Mouse (Mus musculus) gastrocnemius, postnatal 36 days (tissue): ENCODE measurements at regions not wholly inside any gene's neighbourhood (a gene's known extent, or its start where the extent isn't known, plus 50 kb on each side); places are given as distances from the start of the nearest gene placed in this dataset.
"Not testable (repeated sequence)": the region's sequence is repeated elsewhere in the genome, so short reads cannot be mapped to it uniquely, and the experiment has no call there.

Experiments
- DNase-seq, 2 experiments: peaks; one replicate each; pipeline ENCODE4 v3.0.0; 2022
- intact Hi-C: fragments of 180-260 bp; cut with DNase I; formaldehyde crosslinking; loops from one replicate; pipeline ENCODE4 v1.15.1; 2025

DNA sequence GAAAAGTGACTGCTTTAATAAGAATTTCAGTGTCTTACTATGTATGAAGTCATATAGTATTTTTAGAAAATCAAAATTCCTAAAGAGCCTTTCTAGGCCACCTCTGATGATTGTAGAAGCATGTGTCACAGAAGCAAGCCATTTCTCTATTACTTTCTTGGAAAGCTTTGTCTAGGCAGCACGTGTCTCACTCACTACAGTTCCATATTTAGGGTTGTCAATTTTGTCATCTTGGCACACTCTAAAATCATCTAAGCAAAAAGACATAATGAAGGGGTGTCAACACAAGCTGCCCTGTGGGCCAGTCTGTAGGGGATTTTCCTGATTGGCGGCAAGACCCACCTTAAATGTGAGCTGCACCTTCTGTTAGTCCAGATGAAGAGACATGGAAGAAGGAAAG lies 723.1 kb upstream of the Brinp1 start:
- intact Hi-C loops: no loop called here
- no peak for DNase-seq

DNA sequence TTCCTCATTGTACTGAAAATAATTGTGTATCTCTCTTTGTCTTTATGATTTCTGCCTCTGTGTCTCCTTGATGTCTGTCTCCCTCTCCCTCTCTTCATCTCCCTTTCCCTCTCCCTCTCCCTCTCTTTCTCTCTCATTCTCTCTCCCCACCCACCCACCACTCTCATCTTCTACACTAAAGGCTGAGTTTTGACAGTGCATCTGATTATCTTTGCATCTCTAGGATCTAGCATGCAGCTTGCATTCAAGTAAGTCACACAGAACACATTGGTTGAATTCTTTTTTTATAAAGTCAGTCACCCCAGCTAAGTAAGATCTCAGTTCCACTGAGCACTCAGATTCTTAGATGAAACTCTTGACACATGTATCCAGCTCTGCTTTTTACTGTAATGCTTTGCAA lies 719.3 kb upstream of the Brinp1 start:
- DNase-seq: no peak
- intact Hi-C loops: no loop called here

DNA sequence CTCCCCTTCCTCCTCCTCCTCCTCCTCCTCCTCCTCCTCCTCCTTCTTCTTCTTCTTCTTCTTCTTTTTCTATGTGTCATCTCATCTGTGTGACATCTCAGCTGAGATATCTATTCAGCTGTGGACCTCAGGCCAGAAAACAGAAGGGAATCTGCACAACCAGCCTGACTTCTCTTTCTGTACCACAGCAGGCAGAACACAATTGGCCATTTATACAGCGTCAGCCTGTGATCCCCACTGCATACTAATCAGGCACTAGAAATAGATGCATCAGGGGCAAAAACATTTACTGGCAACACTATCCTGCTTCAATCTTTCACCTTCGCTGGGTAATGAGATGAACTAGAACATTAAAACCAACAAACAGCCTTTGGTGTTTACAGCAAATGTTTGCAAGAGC lies 674.7 kb upstream of the Brinp1 start:
- intact Hi-C loops: no loop called here
- DNase-seq: no peak

DNA sequence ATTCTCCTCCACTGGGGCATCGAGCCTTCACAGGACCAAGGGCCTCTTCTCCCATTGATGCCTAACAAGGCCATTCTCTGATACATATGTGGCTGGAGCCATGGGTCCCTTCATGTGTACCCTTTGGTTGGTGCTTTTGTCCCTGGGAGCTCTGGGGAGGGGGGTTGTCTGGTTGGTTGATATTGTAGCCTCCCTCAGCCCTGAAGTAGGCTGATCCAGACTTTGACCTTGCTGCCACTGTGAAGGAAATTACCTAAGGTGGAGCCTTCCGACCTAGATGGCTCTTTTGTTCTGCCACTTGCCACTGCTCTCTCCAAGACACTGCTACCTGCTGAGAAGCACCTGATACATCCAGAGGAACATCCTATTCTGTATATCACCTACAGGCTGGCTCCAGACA lies 672.2 kb upstream of the Brinp1 start:
- intact Hi-C loops, DNase-seq: not testable (repeated sequence)

DNA sequence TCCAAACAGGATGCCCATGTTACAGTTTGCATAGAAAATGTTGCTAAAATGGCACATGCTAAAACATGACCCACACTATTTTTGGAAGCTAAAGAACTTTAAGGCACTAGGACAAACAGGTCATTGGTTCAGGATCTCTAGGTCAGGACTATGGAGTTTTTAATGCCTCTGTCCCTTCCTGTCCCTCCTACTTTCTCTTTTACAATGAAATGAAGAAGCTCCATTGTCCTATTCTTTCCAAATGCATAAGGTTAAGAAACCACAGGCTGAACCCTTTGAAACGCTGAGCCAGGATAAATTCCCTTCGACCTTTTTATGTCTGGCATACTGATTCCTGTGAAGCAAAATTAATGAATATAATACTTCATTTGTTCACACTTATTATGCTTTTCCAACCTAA lies 671.6 kb upstream of the Brinp1 start:
- intact Hi-C loops: no loop called here
- DNase-seq: no peak

DNA sequence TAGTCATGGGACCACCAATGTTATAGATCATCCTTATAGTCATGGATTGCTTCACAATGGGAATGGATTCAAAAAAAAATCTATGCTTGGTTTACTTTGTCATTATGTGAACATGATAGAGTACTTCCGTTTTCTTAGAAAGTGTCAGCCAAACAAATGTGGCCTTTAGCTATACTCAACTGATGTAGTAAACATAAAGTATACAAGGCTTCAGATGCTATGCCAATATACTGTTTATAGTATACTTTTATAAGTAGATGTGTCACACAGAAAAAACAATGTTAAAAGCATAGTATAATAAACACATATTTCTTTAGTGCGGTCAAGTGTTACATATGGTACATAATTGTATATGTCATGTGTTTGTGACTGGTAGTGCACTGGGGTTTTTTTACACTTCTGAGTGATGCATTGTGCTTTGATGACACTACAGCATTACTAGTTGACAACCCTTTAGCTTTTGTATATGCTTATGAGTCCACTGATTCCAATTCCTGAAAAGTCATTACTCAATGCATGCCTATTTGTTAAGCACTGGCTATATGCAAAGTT lies 666.9 kb upstream of the Brinp1 start:
- intact Hi-C loops: no loop called here
- DNase-seq: no peak

DNA sequence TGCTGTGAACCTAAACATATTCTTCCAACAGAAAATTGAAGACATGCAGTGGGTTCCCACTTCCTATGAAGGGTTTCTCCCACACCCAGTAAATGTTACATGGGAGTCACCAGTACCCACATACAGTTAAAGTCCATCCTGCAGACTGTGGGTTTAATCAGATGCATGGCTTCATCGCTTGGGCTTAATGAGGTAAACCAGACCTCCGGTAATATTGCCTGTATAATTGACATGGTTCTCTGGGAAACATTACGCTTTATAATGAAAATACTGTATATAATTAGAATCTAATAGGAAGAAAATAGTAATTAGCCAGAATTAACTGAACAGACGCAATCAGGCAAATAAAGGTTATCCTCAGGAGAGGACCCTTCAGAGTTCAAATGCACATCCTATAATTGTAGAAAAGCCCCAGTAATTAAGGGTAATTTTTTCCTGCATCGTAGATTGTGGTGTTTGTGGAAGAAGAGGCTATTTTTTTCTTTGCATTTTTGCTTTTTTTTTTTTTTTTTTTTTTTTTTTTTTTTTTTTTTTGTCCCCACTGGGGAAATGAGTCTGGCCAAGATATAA lies 664.0 kb upstream of the Brinp1 start:
- intact Hi-C loops: no loop called here

DNA sequence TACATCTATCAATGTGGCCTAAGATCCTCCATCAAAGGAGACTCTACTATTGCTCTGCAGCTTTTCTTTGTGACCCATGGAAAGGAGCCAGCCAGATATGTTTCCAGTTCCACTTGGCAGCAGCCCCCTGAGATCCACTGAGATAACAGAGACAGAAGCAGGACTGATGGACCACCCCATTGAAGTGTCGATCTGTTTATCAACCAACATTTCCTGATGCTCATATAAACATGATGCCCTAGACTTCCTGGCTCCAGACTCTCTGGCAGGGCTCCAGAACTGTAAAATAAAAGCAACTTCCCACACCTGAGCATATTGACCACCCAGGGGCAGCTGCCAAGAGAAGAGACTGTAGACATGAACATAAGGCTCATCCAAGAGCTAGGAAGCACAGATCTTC lies 660.7 kb upstream of the Brinp1 start:
- intact Hi-C loops: no loop called here

More for the DNA sequence above, 664.0 kb upstream of the Brinp1 start:
- DNase-seq: no peak

DNA sequence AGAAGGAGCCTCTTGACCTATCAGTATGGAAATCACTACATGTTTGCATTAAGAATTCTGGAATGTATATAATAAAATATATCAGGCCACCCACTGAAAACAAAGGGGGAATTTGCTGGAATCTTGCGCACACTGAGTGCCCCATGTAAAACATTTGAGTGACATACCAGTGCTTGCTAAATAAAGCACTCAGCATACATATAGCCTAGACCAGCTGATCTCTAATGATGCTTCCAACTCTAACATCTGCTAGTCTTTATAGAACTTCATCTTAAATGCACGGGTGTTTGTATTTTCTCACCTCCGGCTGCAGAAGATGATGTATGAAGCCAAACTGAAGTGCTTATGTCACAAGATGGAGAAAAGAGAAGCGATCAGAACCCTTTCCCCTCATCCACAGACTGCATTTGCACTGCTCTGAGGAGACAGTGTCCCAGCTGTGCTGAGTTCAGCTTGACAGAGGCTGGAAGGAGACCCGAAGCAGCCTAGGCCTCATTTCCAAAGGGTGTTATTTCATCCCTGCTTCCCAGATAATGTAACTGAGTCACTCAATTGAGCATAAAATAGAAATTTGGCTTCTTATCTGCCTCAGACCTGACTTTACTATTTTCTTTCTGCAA lies 657.6 kb upstream of the Brinp1 start:
- intact Hi-C loops: no loop called here
- DNase-seq: no peak

More for the DNA sequence above, 660.7 kb upstream of the Brinp1 start:
- no peak for DNase-seq

DNA sequence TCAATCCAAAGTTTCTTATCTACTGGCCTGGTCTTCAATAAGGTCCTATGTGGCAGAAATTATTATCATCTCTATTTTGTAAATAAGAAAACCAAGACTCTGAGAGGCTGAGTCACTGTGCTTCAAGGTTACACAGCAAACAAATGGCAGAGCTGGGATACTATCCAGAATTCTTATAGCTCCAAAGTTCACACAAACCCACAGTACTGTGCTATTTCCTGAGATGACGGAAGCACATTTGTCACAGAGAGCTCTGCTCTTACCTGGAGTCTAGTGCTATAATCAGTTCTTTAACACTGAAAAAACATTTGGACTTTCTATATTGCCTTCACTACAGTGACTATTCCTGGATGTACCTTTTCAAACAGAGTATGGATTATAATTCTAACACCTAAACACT lies 654.7 kb upstream of the Brinp1 start:
- intact Hi-C loops: no loop called here
- no peak for DNase-seq

DNA sequence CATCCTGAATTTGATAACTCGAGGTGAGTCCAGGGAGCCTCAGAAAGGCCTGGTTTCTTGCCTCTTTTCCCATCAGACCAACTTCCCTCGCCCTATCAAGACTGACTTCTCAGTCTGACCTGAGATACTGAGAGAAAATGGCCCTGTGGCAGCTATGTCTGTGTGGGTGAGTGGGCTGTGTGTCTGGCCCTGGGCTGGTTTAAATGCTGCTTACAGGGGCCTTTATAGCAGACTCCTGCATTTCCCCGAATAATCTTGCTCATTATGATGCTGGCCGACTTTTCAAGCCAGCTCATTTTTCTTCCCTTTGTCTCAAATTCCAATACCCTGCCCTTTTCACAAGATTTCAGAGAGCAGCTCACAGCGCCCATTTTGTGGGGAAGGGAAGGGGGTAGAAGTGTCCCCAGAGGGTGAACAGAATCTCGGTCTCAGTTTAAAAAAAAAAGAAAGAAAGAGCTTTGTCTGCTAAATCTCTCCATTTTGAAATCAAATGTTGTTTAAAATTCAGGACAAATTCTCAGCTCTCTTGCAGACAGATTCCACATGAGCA lies 642.9 kb upstream of the Brinp1 start:
- intact Hi-C loops: no loop called here
- DNase-seq: no peak

DNA sequence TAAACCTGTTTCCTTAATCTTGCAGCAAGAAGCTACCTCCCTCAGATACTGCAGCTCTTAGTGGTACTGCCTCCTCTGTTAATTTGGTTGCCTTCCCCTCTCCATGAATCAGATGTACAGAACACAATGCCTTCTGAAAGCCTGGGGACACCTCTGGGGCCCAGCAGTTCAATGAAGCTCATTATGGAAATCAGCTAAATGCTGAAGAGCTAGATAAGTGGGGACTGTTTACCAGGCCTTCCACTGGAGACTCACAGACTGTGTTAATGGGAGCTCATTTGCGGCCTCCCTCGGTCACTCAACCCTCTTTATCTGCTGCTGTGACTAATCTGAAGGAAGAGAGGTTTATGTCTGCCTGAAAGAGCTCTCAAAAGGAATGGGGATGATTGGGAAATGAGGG lies 639.8 kb upstream of the Brinp1 start:
- intact Hi-C loops: loop anchor here (5.0 kb wide), 1 partner anchor 258 kb away; no protein-coding TSS in a partner anchor
- DNase-seq: no peak

DNA sequence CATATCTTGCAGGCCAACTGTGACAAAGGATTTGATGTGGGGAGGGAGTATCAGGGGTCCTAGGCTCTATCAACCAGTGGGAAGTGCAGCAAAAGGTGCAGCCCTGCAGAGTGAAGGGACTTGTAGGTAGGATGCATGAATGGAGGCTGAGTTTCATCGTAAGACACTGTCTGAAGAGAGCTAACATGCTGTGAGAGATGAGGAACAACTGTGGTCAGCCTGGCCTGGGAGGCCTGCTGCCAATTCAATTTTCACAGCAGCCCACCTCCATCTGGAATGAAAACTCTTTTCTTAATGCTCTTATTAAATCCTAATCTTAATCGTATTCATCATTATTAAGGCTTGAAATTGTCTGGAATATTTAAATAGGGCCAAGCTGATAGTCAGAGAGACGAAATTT lies 622.1 kb upstream of the Brinp1 start:
- intact Hi-C loops: no loop called here
- DNase-seq: no peak

DNA sequence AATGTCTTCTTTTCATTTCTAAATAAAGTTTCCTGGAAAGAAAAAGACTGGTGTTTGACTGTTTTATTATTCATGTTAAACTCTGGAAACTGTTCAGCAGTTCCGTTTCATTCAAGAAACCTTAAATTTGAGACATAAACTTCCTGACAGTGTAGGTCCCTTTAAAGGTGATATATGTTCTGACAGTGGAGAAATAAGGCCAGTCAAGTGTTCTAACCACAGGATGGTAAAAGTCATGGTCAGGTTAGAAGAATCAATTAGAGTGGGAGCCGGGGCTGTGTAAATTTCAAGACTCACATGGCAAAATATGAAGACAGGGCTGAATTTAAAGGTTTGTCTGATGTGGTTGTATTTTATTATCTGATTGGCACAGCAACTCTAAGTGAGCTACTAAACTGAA lies 593.9 kb upstream of the Brinp1 start:
- no peak for DNase-seq
- intact Hi-C loops: no loop called here

DNA sequence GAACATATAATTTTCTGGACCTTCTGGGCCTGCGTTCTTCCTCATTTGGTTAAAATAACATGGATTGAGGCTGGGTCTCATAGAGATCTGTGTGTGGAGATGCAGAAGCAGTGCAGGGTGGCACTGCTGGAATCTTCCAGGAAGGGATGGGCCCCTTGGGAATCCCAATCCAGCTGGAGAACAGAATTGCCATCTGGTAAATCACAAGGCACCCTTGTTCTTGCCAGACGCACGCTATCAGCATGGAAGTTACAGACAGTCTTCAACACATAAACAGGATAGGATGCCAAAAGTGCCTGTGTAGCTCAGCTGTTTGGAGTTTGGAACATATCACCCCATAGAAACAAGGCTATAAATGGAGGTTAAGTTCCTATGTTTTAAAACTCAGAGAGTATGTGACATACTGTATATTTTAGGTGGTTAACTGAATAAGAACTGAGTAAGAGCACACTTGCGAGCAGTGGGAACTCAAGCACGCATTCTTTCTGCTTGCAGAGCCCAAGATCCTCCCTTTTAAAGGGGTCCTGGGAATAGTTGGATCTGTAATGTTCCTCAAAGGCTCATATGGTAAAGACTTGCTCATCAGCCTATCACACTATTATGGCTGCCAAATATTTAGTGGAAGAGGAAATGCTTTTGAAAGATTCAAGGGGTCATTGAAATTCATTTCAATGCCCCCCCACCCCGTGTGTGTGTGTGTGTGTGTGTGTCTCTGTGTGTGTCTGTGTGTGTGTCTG lies 584.1 kb upstream of the Brinp1 start:
- intact Hi-C loops: no loop called here
- no peak for DNase-seq

DNA sequence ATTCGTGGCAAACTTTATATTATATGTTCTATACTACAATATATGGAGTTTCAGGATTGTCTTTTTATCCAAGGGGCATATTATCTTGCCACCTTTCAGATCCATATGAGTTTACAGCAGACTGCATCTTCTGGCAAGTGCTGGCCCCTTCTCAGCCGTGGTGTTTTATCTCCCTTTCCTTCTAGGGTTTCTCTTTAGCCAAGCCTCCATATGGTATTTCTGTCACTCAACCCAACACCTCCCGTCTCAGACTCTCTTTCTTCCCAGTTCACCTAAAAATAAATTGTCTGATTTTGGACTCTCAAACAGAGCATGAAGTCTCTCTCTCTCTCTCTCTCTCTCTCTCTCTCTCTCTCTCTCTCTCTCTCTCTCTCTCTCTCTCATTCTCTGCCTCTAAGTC lies 578.9 kb upstream of the Brinp1 start:
- no peak for DNase-seq
- intact Hi-C loops: no loop called here

DNA sequence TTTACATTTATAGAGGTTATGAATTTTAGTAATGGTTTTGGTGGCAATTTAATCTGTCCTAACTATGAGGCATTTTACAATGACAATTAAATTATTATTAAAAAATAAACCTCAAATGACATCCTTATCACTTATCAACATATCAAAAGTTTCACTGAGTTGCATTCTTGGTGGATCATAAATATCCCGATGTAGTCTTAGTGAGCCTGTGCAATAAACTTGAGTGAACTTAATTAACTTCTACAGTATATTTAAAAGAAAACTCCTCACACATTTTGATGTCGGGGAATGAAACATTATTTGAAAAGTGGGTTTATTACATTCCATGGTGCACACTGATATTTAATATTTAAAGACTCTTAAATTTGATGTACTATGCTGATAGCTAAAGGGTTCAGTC lies 568.9 kb upstream of the Brinp1 start:
- DNase-seq: no peak
- intact Hi-C loops: no loop called here

DNA sequence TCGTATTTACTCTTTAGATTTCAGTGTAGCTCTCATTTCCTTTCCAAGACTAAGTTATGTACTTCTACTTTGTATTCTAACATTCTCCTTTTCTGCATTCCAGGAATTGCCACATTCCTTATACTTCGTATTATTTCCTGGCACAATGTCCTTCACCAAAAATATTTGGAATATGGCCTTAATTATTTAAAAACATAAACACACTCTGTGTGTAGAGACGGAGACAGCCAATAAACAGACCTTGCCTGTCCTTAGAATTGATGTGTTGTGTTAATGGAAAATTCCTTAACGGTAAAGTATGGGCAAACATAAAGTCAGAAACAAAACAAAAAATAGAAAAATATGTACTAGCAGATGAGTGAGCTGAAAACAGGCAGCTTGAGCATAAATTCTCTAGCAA lies 554.1 kb upstream of the Brinp1 start:
- no peak for DNase-seq
- intact Hi-C loops: no loop called here

DNA sequence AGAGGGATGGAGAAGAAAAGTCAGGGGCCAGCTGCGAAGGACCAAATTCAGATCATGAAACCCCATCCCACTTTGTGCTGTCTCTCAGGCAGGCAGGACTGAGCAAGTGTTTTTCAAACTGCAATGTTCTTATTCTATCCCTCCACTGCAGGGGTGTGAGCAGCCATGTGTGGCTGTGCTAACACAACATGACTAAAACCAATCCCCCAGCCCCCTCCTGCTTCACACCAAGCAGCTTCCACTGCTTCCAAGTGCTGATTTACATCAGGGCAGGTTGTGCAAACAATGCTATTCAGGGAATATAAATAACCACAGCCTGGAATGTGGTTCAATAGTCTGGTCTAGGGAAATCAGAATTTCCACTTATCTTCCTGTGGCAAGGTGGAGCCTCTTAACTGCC lies 517.0 kb upstream of the Brinp1 start:
- DNase-seq: no peak
- intact Hi-C loops: no loop called here

DNA sequence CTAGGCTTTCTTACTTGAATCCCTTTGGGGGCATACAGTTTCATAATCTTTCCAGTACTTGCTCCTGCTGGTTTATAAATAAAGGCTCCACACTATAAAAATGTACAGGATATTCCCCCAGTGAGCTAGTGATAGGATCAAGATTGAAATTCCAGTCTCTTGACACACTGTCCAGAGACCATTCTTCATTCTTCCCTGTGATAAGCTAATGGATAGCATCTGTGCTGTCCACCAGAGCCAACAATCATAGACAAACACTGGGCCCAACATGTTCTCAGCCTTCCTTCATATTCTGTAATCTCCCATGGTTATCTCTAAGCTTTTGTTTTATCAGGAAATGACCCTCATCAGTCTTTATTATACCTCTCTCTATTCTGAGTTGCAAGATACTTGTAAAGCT lies 505.8 kb upstream of the Brinp1 start:
- intact Hi-C loops: no loop called here
- no peak for DNase-seq

DNA sequence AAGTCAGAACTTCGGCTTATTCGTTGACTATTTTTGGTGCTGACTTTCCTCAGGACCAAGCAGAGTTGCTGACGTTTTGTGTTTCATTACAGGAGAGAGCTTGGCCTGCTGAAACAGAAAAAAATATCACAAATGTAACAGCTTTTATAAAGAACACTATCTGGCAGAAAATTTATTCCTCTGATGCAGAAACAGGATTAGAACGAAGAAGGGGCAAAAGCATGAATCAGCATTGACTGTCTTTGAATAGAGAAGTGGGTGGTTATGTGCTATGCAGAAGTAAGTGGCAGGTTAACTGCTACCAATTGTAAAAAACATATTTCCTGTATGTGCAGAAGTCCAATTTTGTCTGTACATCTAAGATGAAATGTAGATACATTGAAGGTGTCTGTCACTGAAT lies 502.2 kb upstream of the Brinp1 start:
- no peak for DNase-seq
- intact Hi-C loops: no loop called here

DNA sequence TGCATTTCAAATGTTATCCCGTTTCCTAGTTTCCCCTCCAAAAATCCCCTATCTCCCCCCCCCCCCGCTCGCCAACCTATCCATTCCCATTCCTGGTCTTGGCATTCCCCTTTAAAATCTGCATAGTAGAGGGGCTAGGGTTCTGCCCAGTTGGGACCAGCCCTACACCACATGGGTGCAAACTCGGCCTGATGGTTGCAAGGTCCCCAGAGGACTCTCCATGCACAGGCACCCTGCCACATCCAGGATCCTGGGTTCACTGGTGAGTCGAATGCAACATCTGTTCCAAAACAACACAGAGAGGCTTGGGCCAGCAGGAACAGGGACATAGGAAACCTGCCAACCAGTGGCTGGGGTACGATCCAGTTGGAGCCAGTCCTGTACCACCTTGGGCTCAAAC lies 492.0 kb upstream of the Brinp1 start:
- no peak for DNase-seq
- intact Hi-C loops: no loop called here
